Mouse (Mus musculus): Measurements from ENCODE around the gene Slc44a5. TPM values are rescaled to one million over a fixed set of nuclear protein-coding genes. Genes with fewer than 3 reads are reported as not detected.
A peak's percentile ranks its signal among the peaks of the same experiment; 100 is the strongest.

The Slc44a5 gene
- polyA plus RNA-seq (2015; fragmentation: Nextera tagmentation; extraction: Ambion mirVana): 9.1 and 9.9 TPM in 2 replicates

- Histone ChIP-seq H3K4me1 (peaks cover 18% of the 10 kb centered on the region), H3K9me3 (no peaks in the 10 kb centered on the region), H3K4me2 (peak within 1 kb of the TSS; percentile 98), H3K27ac (peak within 1 kb of the TSS; percentile 71), H3K4me3 (peak within 1 kb of the TSS; percentile 82), H3K9ac (peak within 1 kb of the TSS; percentile 87), H3K27me3 (replicated peaks) (0 out of 2 replicates have a peak, but pooled peaks cover 4% of the 10 kb centered on the region), H3K36me3 (replicated peaks) (no peaks in the 10 kb centered on the region)
- WGBS: under 1% methylated on average over 43 of the region's 66 CpGs
- peak; percentile 94 for ATAC-seq (replicated peaks)
These were observed at the start of gene Slc44a5 for GRCm38 (mm10) chr3:153973171-153973948. TSS of gene Slc44a5 (plus strand) at chr3:153973436.

- H3K9ac ChIP-seq: no peak overlapping the region
- H3K36me3 ChIP-seq (replicated peaks): peaks cover 9% of the 10 kb centered on the region; the same call in 1 of the 2 replicates
- no peak overlapping the region for H3K4me3 ChIP-seq
- no peaks in the 10 kb centered on the region for H3K4me1 ChIP-seq
- no peaks in the 10 kb centered on the region for H3K9me3 ChIP-seq
- WGBS: 90% methylated on average over 7 of the region's 7 CpGs
- no peaks in the 10 kb centered on the region for H3K27me3 ChIP-seq (replicated peaks)
- no peak overlapping the region for H3K4me2 ChIP-seq
- no peak for ATAC-seq (replicated peaks)
- no peak overlapping the region for H3K27ac ChIP-seq
These were observed 46.9 kb upstream of the Slc44a5 start for GRCm38 (mm10) chr3:153926333-153926732.

- H3K9me3 ChIP-seq: no peaks in the 10 kb centered on the region
- 94% methylated on average over 11 of the region's 11 CpGs for WGBS
- peaks cover 9% of the 10 kb centered on the region; the same call in 1 of the 2 replicates for H3K36me3 ChIP-seq (replicated peaks)
- no peak overlapping the region for H3K4me2 ChIP-seq
- no peaks in the 10 kb centered on the region for H3K4me1 ChIP-seq
- H3K27me3 ChIP-seq (replicated peaks): no peaks in the 10 kb centered on the region
- no peak overlapping the region for H3K4me3 ChIP-seq
- H3K27ac ChIP-seq: no peak overlapping the region
- ATAC-seq (replicated peaks): no peak
- no peak overlapping the region for H3K9ac ChIP-seq
These were observed 43.7 kb upstream of the Slc44a5 start for GRCm38 (mm10) chr3:153929526-153929925.

GRCm38 (mm10) chr3:153932461-153932860 lies 40.8 kb upstream of the Slc44a5 start:
- 94% methylated on average over 5 of the region's 5 CpGs for WGBS
- Histone ChIP-seq H3K4me1 (no peaks in the 10 kb centered on the region), H3K27ac (no peak overlapping the region), H3K27me3 (replicated peaks) (no peaks in the 10 kb centered on the region), H3K36me3 (replicated peaks) (peaks cover 10% of the 10 kb centered on the region; the same call in 1 of the 2 replicates), H3K9ac (no peak overlapping the region), H3K9me3 (no peaks in the 10 kb centered on the region), H3K4me2 (no peak overlapping the region), H3K4me3 (no peak overlapping the region)
- ATAC-seq (replicated peaks): no peak

GRCm38 (mm10) chr3:153935878-153936277 lies 37.4 kb upstream of the Slc44a5 start:
- 93% methylated on average over 9 of the region's 9 CpGs for WGBS
- Histone ChIP-seq H3K4me1 (no peaks in the 10 kb centered on the region), H3K4me2 (no peak overlapping the region), H3K27me3 (replicated peaks) (no peaks in the 10 kb centered on the region), H3K36me3 (replicated peaks) (0 out of 2 replicates have a peak, but pooled peaks cover 3% of the 10 kb centered on the region), H3K9me3 (no peaks in the 10 kb centered on the region), H3K4me3 (no peak overlapping the region), H3K9ac (no peak overlapping the region), H3K27ac (no peak overlapping the region)
- no peak for ATAC-seq (replicated peaks)

GRCm38 (mm10) chr3:153937116-153937810 lies 36.0 kb upstream of the Slc44a5 start:
- Histone ChIP-seq H3K4me2 (no peak overlapping the region), H3K9ac (no peak overlapping the region), H3K27ac (no peak overlapping the region), H3K36me3 (replicated peaks) (0 out of 2 replicates have a peak, but pooled peaks cover 3% of the 10 kb centered on the region), H3K4me1 (no peaks in the 10 kb centered on the region), H3K9me3 (no peaks in the 10 kb centered on the region), H3K4me3 (no peak overlapping the region), H3K27me3 (replicated peaks) (no peaks in the 10 kb centered on the region)
- WGBS: 92% methylated on average over 17 of the region's 17 CpGs
- ATAC-seq (replicated peaks): no peak

- Histone ChIP-seq H3K4me1 (peaks cover 18% of the 10 kb centered on the region), H3K4me2 (no peak overlapping the region), H3K9ac (no peak overlapping the region), H3K9me3 (no peaks in the 10 kb centered on the region), H3K27me3 (replicated peaks) (no peaks in the 10 kb centered on the region), H3K36me3 (replicated peaks) (0 out of 2 replicates have a peak, but pooled peaks cover 3% of the 10 kb centered on the region), H3K27ac (no peak overlapping the region), H3K4me3 (no peak overlapping the region)
- no peak for ATAC-seq (replicated peaks)
- 79% methylated on average over 8 of the region's 8 CpGs for WGBS
These were observed 33.2 kb upstream of the Slc44a5 start for GRCm38 (mm10) chr3:153940021-153940420.

GRCm38 (mm10) chr3:153940486-153940885 lies 32.8 kb upstream of the Slc44a5 start:
- 93% methylated on average over 9 of the region's 9 CpGs for WGBS
- H3K9me3 ChIP-seq: no peaks in the 10 kb centered on the region

GRCm38 (mm10) chr3:153941613-153942012 lies 31.6 kb upstream of the Slc44a5 start:
- WGBS: 97% methylated on average over 13 of the region's 13 CpGs
- no peak overlapping the region for H3K9ac ChIP-seq
- no peaks in the 10 kb centered on the region for H3K36me3 ChIP-seq (replicated peaks)
- ATAC-seq (replicated peaks): no peak
- no peaks in the 10 kb centered on the region for H3K27me3 ChIP-seq (replicated peaks)
- H3K4me2 ChIP-seq: no peak overlapping the region
- peaks cover 22% of the 10 kb centered on the region for H3K4me1 ChIP-seq
- H3K9me3 ChIP-seq: no peaks in the 10 kb centered on the region
- H3K27ac ChIP-seq: no peak overlapping the region
- H3K4me3 ChIP-seq: no peak overlapping the region

More at GRCm38 (mm10) chr3:153940486-153940885, 32.8 kb upstream of the Slc44a5 start:
- Histone ChIP-seq H3K36me3 (replicated peaks) (0 out of 2 replicates have a peak, but pooled peaks cover 3% of the 10 kb centered on the region), H3K9ac (no peak overlapping the region), H3K4me3 (no peak overlapping the region), H3K27me3 (replicated peaks) (no peaks in the 10 kb centered on the region), H3K4me1 (peaks cover 22% of the 10 kb centered on the region), H3K4me2 (no peak overlapping the region), H3K27ac (no peak overlapping the region)
- ATAC-seq (replicated peaks): no peak

GRCm38 (mm10) chr3:153943003-153943640 lies 30.1 kb upstream of the Slc44a5 start:
- Histone ChIP-seq H3K4me3 (peak overlapping the region; percentile 81), H3K9me3 (no peaks in the 10 kb centered on the region), H3K4me2 (peak overlapping the region; percentile 72), H3K27me3 (replicated peaks) (no peaks in the 10 kb centered on the region), H3K4me1 (peaks cover 22% of the 10 kb centered on the region), H3K36me3 (replicated peaks) (no peaks in the 10 kb centered on the region), H3K9ac (no peak overlapping the region), H3K27ac (no peak overlapping the region)
- ATAC-seq (replicated peaks): no peak
- 32% methylated on average over 12 of the region's 12 CpGs for WGBS

- WGBS: under 1% methylated on average over 19 of the region's 19 CpGs
- H3K4me3 ChIP-seq: peak overlapping the region; percentile 81
- H3K36me3 ChIP-seq (replicated peaks): no peaks in the 10 kb centered on the region
- peak overlapping the region; percentile 72 for H3K4me2 ChIP-seq
- H3K4me1 ChIP-seq: peaks cover 22% of the 10 kb centered on the region
- H3K27me3 ChIP-seq (replicated peaks): no peaks in the 10 kb centered on the region
- H3K9me3 ChIP-seq: no peaks in the 10 kb centered on the region
- peak; percentile 70; the same call in 1 of the 2 replicates for ATAC-seq (replicated peaks)
- H3K9ac ChIP-seq: peak overlapping the region; percentile 70
- H3K27ac ChIP-seq: peak overlapping the region; percentile 79
These were observed 29.3 kb upstream of the Slc44a5 start for GRCm38 (mm10) chr3:153943901-153944334.

All from midbrain, embryonic 15.5 days (tissue).